In the genomic region with DNA sequence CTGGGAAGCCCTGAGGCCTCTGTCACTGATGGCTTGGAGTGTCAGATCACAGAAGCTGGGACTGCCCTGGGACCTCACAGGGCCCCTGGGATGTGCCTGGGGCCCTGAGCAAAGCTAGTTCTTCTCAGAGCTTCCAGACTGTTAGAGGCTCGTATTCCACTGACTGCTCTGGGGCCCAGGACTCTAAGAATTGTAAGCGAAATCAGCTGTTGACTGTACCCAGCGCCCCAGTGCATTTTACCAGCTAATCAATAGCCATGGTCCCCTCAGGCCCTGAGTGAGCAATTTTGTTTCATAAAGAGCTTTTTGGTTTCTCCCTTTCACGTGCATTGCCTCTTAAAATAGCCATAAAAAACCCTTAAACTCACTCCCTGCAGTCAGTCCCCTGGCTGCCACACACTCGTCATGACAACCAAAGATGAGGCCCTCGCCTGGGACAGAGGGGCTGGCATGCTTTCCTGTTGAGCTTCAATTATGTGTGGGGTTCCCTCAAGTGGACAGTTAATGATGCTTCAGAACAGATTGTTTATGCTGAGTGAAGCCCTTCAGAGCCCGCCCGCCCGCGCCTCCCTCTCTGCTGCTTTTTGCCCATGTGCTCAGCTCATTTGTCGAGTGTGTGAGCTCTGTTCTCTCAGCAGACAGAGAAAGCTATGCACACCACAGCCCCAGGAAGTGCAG, we compare ENCODE assay signal across 9 mouse cellular contexts. TPM values are rescaled to one million over a fixed set of nuclear protein-coding genes. Genes with fewer than 3 reads are reported as not detected.
DNase-seq lines count a peak whose midpoint lies in the region; ATAC-seq lines count a peak whose summit lies in the region.
"Had no signal": no experiment of that assay in that cellular context is flagged by ENCODE, and none has a peak within 500 bp of the region (broad histone marks: within the 10 kb centered on the region; RNA-seq: fewer than 3 reads in every experiment).

No protein-coding gene starts in this region.

- 49% methylated on average over 11 of the region's 11 CpGs for WGBS in heart, embryonic 16.5 days
- WGBS in hindbrain, embryonic 11.5 days, result 46% methylated on average over 11 of the region's 11 CpGs
- WGBS in midbrain, embryonic 13.5 days, result 39% methylated on average over 11 of the region's 11 CpGs

- no peak overlapping the region for H3K4me3 ChIP-seq in heart, embryonic 16.5 days (ENCODE audit: low read length)
- H3K4me3 ChIP-seq in hindbrain, embryonic 11.5 days (ENCODE audit: low read depth, low read length), result no peak overlapping the region
- no peak overlapping the region for H3K4me3 ChIP-seq in midbrain, embryonic 13.5 days (replicated peaks)

- H3K4me2 ChIP-seq in heart, embryonic 16.5 days (ENCODE audit: low read depth, low read length), result no peak overlapping the region
- no peak overlapping the region for H3K4me2 ChIP-seq in hindbrain, embryonic 11.5 days (replicated peaks; ENCODE audit: low read depth, low read length)
- H3K4me2 ChIP-seq in midbrain, embryonic 13.5 days (replicated peaks), result no peak overlapping the region

- ATAC-seq in heart, embryonic 16.5 days (replicated peaks; ENCODE audit: extremely low read depth, insufficient read depth, low FRiP score), result no peak
- ATAC-seq in hindbrain, embryonic 11.5 days (ENCODE audit: low FRiP score), result peak; percentile 43; the same call in 1 of the 2 replicates
- peak; percentile 81 for ATAC-seq in midbrain, embryonic 13.5 days

- no peaks in the 10 kb centered on the region for H3K27me3 ChIP-seq in heart, embryonic 16.5 days (ENCODE audit: control insufficient read depth, insufficient read depth, low read length)
- H3K27me3 ChIP-seq in hindbrain, embryonic 11.5 days (ENCODE audit: control insufficient read depth, insufficient read depth, low read length), result no peaks in the 10 kb centered on the region
- no peaks in the 10 kb centered on the region for H3K27me3 ChIP-seq in midbrain, embryonic 13.5 days

- H3K9me3 ChIP-seq in heart, embryonic 16.5 days (replicated peaks; ENCODE audit: control insufficient read depth, low read length), result no peaks in the 10 kb centered on the region
- no peaks in the 10 kb centered on the region for H3K9me3 ChIP-seq in hindbrain, embryonic 11.5 days (ENCODE audit: control insufficient read depth, low read length)
- H3K9me3 ChIP-seq in midbrain, embryonic 13.5 days, result no peaks in the 10 kb centered on the region

- H3K9ac ChIP-seq in heart, embryonic 16.5 days (ENCODE audit: low read length), result no peak overlapping the region
- no peak overlapping the region for H3K9ac ChIP-seq in hindbrain, embryonic 11.5 days (ENCODE audit: low read depth, low read length)
- no peak overlapping the region for H3K9ac ChIP-seq in midbrain, embryonic 13.5 days (replicated peaks)

- H3K36me3 ChIP-seq in heart, embryonic 16.5 days (ENCODE audit: control insufficient read depth, insufficient read depth), result no peaks in the 10 kb centered on the region
- H3K36me3 ChIP-seq in hindbrain, embryonic 11.5 days (ENCODE audit: control insufficient read depth, insufficient read depth, low read length), result no peaks in the 10 kb centered on the region
- peaks cover 19% of the 10 kb centered on the region for H3K36me3 ChIP-seq in midbrain, embryonic 13.5 days

- intact Hi-C loops in heart, postnatal 10 days (cut with DNase I), result no loop called here

- H3K4me1 ChIP-seq in heart, embryonic 16.5 days (ENCODE audit: control insufficient read depth, insufficient read depth, low read length), result peaks cover 15% of the 10 kb centered on the region
- H3K4me1 ChIP-seq in hindbrain, embryonic 11.5 days (replicated peaks; ENCODE audit: control insufficient read depth, insufficient read depth, low read length), result no peaks in the 10 kb centered on the region; the same call in 1 of the 2 replicates
- H3K4me1 ChIP-seq in midbrain, embryonic 13.5 days (replicated peaks), result peaks cover 18% of the 10 kb centered on the region

- 0 out of 2 replicates have a peak overlapping the region, but pooled peaks have one; percentile 28 for H3K27ac ChIP-seq in heart, embryonic 16.5 days (ENCODE audit: low read length)
- H3K27ac ChIP-seq in hindbrain, embryonic 11.5 days (ENCODE audit: low read depth, low read length), result peak overlapping the region; percentile 54
- peak overlapping the region; percentile 35 for H3K27ac ChIP-seq in midbrain, embryonic 13.5 days

- DNase-seq in heart, postnatal 10 days, result no peak
- peak; percentile 37 for DNase-seq in embryo, embryonic 11 days
- peak; percentile 17 for DNase-seq in hindbrain, embryonic 11.5 days (ENCODE audit: low spot score)
- DNase-seq in thymus, postnatal 4 days, result no peak
- no peak for DNase-seq in urinary bladder, postnatal 10 days (ENCODE audit: low spot score)
- DNase-seq in kidney, adult 9 months, result no peak
- DNase-seq: kidney, postnatal 25 days had no signal

RNA-seq across cellular contexts. Expression of gene Rnf8, which starts 25.2 kb away (rescaled TPM):
- polyA plus RNA-seq in heart, embryonic 16.5 days (2015; fragmentation: Nextera tagmentation; extraction: Ambion mirVana), result 55.4 and 60.0 TPM in 2 replicates
- 10 to 100 TPM; 25.2 to 26.1 TPM for total RNA-seq in heart, postnatal 10 days (2021)
- 113 and 116 TPM in 2 replicates for polyA plus RNA-seq in hindbrain, embryonic 11.5 days (2014; fragmentation: Nextera tagmentation; extraction: Ambion mirVana)
- polyA plus RNA-seq in midbrain, embryonic 13.5 days (2015; fragmentation: Nextera tagmentation; extraction: Ambion mirVana), result 87.3 and 94.9 TPM in 2 replicates

RNA-seq across cellular contexts. Expression of gene Gm28043, which starts 25.3 kb away (rescaled TPM):
- polyA plus RNA-seq in heart, embryonic 16.5 days (2015; fragmentation: Nextera tagmentation; extraction: Ambion mirVana), result 1.7 and 2.1 TPM in 2 replicates
- 1 to 10 TPM; 1.4 to 2.0 TPM for total RNA-seq in heart, postnatal 10 days (2021)
- polyA plus RNA-seq in hindbrain, embryonic 11.5 days (2014; fragmentation: Nextera tagmentation; extraction: Ambion mirVana), result 2.9 and 3.2 TPM in 2 replicates
- 3.0 and 3.1 TPM in 2 replicates for polyA plus RNA-seq in midbrain, embryonic 13.5 days (2015; fragmentation: Nextera tagmentation; extraction: Ambion mirVana)

RNA-seq across cellular contexts. Expression of gene Tmem217, which starts 37.2 kb away (rescaled TPM):
- polyA plus RNA-seq in heart, embryonic 16.5 days (2015; fragmentation: Nextera tagmentation; extraction: Ambion mirVana), result 0.85 and 1.3 TPM in 2 replicates
- total RNA-seq in heart, postnatal 10 days (2021), result not detected
- polyA plus RNA-seq in hindbrain, embryonic 11.5 days (2014; fragmentation: Nextera tagmentation; extraction: Ambion mirVana), result 0.50 and 0.60 TPM in 2 replicates
- polyA plus RNA-seq in midbrain, embryonic 13.5 days (2015; fragmentation: Nextera tagmentation; extraction: Ambion mirVana), result 1.1 and 2.2 TPM in 2 replicates

RNA-seq across cellular contexts. Expression of gene Tbc1d22b, which starts 39.8 kb away (rescaled TPM):
- 9.1 and 9.9 TPM in 2 replicates for polyA plus RNA-seq in heart, embryonic 16.5 days (2015; fragmentation: Nextera tagmentation; extraction: Ambion mirVana)
- total RNA-seq in heart, postnatal 10 days (2021), result 10 to 100 TPM; 15.4 to 16.2 TPM
- 15.3 and 17.2 TPM in 2 replicates for polyA plus RNA-seq in hindbrain, embryonic 11.5 days (2014; fragmentation: Nextera tagmentation; extraction: Ambion mirVana)
- 22.1 and 26.1 TPM in 2 replicates for polyA plus RNA-seq in midbrain, embryonic 13.5 days (2015; fragmentation: Nextera tagmentation; extraction: Ambion mirVana)

RNA-seq across cellular contexts. Expression of gene Gm17657, which starts 39.9 kb away (rescaled TPM):
- not detected in 2 replicates for polyA plus RNA-seq in heart, embryonic 16.5 days (2015; fragmentation: Nextera tagmentation; extraction: Ambion mirVana)
- total RNA-seq in heart, postnatal 10 days (2021), result not detected
- not detected in 2 replicates for polyA plus RNA-seq in hindbrain, embryonic 11.5 days (2014; fragmentation: Nextera tagmentation; extraction: Ambion mirVana)
- polyA plus RNA-seq in midbrain, embryonic 13.5 days (2015; fragmentation: Nextera tagmentation; extraction: Ambion mirVana), result not detected in 2 replicates

Comparison
In these comparisons a context has a peak if more than half of its experiments do, and no peak if none do; other contexts are left out.
1. DNase-seq: peak in embryo, embryonic 11 days (single experiment) and hindbrain, embryonic 11.5 days (single experiment); none in heart, postnatal 10 days (0 of 2), thymus, postnatal 4 days (single experiment), urinary bladder, postnatal 10 days (single experiment) and kidney, adult 9 months (single experiment).
2. Peak in every context shown above with its lines, with median percentiles within 50 percentile points of each other: H3K27ac ChIP-seq.